Mouse (Mus musculus) kidney, adult 2 months (tissue): ENCODE measurements around the gene Adsl. TPM values are rescaled to one million over a fixed set of nuclear protein-coding genes. Genes with fewer than 3 reads are reported as not detected.

ENCODE experiments used
- DNase-seq: peaks from one replicate; pipeline ENCODE4 v3.0.0; 2021
- H3K27ac ChIP-seq: fragments of 200-500 bp; 2 replicates; pipeline ENCODE4 v1.5.1; 2012; ENCODE audit warnings: low read depth, low read length, control low read depth, inconsistent platforms; ENCODE audit not compliant: insufficient read depth
- H3K27me3 ChIP-seq: fragments of 200-500 bp; replicated peaks from 2 replicates; pipeline ENCODE4 v1.6.1; 2012; ENCODE audit warnings: mild to moderate bottlenecking, moderate library complexity, low read length, inconsistent platforms; ENCODE audit not compliant: control insufficient read depth, insufficient read depth
- H3K36me3 ChIP-seq: fragments of 200-500 bp; 2 replicates; pipeline ENCODE4 v1.6.1; 2012; ENCODE audit warnings: mild to moderate bottlenecking, moderate library complexity, low read length, inconsistent platforms; ENCODE audit not compliant: control insufficient read depth, insufficient read depth
- H3K4me1 ChIP-seq: fragments of 200-500 bp; 2 replicates; pipeline ENCODE4 v1.6.1; 2011; ENCODE audit warnings: low read length; ENCODE audit not compliant: control insufficient read depth, insufficient read depth
- H3K4me3 ChIP-seq: fragments of 200-500 bp; 2 replicates; pipeline ENCODE4 v1.5.1; 2011; ENCODE audit warnings: mild to moderate bottlenecking, low read depth, low read length, control low read depth; ENCODE audit not compliant: insufficient read depth
- CTCF ChIP-seq: fragments of 200-500 bp; conservative IDR thresholded peaks from 2 replicates; pipeline ENCODE4 v1.5.1; 2011; ENCODE audit warnings: low read depth, mild to moderate bottlenecking, control low read depth, low read length, moderate library complexity, mixed read lengths; ENCODE audit not compliant: insufficient read depth, insufficient read length
- POLR2A ChIP-seq: fragments of 200-500 bp; IDR thresholded peaks from one replicate; pipeline ENCODE4 v1.6.1; 2011; ENCODE audit warnings: low read depth, low read length, control low read depth
- WGBS: fragments of 180-500 bp; shearing (Covaris S2); methylation state at CpG from one replicate; pipeline ENCODE4 v1.1.7; 2018; 5-methylcytosine and 5-hydroxymethylcytosine counted together
- polyA plus RNA-seq: library from polyadenylated mRNA; depleted of rRNA; stranded (reverse); fragments of >200 nt; gene quantifications from 2 replicates; pipeline ENCODE4 v1.2.3, GENCODE M21; 2012

Gene Adsl
- polyA plus RNA-seq, 1 experiment = 83.9 TPM

- no peak for DNase-seq
- 90% methylated on average over 6 of the region's 6 CpGs for WGBS
- no peaks in the 10 kb centered on the region for H3K4me1 ChIP-seq
- TF ChIP-seq CTCF (no peak), POLR2A (no peak)
- H3K4me3 ChIP-seq = no peak overlapping the region
- H3K27ac ChIP-seq = no peak overlapping the region
- no peaks in the 10 kb centered on the region for H3K27me3 ChIP-seq
- no peaks in the 10 kb centered on the region for H3K36me3 ChIP-seq
These were observed 48.0 kb downstream of the Adsl start for GRCm38 (mm10) chr15:80996090-80996835.

- no peaks in the 10 kb centered on the region for H3K4me1 ChIP-seq
These were observed 48.8 kb downstream of the Adsl start for GRCm38 (mm10) chr15:80997077-80997476.

GRCm38 (mm10) chr15:81000419-81001138 lies 52.3 kb downstream of the Adsl start:
- Histone ChIP-seq H3K27me3 (no peaks in the 10 kb centered on the region), H3K36me3 (no peaks in the 10 kb centered on the region; the same call in 1 of the 2 replicates), H3K4me1 (no peaks in the 10 kb centered on the region), H3K4me3 (no peak overlapping the region), H3K27ac (no peak overlapping the region)
- no peak for TF ChIP-seq POLR2A
- TF ChIP-seq CTCF = no peak
- WGBS = 60% methylated on average over 3 of the region's 4 CpGs
- no peak for DNase-seq

More at GRCm38 (mm10) chr15:80997077-80997476, 48.8 kb downstream of the Adsl start:
- H3K27ac ChIP-seq = no peak overlapping the region
- TF ChIP-seq POLR2A = no peak
- no peak for TF ChIP-seq CTCF
- DNase-seq = no peak
- no peak overlapping the region for H3K4me3 ChIP-seq
- H3K36me3 ChIP-seq = no peaks in the 10 kb centered on the region
- no peaks in the 10 kb centered on the region for H3K27me3 ChIP-seq
- 41% methylated on average over 1 of the region's 1 CpGs for WGBS

DNA sequence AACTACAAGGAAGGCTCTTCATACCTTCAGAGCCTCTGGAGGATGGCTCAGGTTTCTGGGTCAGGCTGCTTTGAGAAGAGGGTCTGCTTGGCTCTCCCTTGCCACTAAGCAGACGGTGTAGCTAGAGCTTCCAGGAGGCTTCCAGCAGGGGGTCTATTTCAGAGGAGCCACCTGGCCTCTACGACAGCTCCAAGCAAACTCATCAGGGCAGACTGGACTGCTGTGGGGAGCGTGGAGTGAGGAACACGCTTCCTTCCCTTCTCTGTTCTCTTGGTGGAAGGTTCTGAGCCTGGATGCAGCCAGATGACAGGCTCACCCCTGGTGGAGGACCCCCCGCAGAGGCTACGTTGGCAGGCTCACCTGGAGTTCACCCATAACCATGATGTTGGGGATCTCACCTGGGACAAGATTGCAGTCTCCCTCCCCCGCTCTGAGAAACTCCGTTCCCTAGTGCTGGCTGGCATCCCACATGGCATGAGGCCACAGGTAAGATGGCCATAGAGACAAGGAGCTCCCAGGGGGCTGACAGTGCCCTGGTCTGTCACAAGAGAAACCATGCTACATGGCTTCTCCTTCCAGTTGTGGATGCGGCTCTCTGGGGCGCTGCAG lies 57.9 kb downstream of the Adsl start:
- no peaks in the 10 kb centered on the region for H3K27me3 ChIP-seq
- H3K4me1 ChIP-seq = no peaks in the 10 kb centered on the region
- H3K27ac ChIP-seq = no peak overlapping the region
- DNase-seq = no peak
- H3K36me3 ChIP-seq = no peaks in the 10 kb centered on the region; the same call in 1 of the 2 replicates
- no peak overlapping the region for H3K4me3 ChIP-seq
- TF ChIP-seq POLR2A = no peak
- TF ChIP-seq CTCF = no peak
- WGBS = 82% methylated on average over 10 of the region's 10 CpGs

DNA sequence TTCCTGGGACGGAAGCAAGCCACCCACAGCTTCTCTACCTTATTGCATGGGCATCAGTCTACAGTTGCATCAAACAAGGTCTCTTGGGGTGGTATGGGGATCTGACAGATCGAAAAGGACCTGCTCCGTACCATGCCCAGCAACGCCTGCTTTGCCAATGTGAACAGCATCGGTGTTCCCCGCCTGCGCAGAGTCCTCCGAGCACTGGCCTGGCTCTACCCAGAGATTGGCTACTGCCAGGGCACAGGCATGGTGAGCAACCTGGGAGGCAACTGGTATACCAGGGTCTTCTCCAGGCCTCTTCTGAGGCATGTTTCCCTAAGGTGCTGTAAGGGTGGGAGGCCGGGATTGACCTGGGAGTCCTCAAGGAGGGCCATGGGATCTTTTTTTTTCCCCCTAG lies 59.0 kb downstream of the Adsl start:
- 97% methylated on average over 9 of the region's 9 CpGs for WGBS
- TF ChIP-seq CTCF (no peak), POLR2A (no peak)
- DNase-seq = no peak
- Histone ChIP-seq H3K27me3 (no peaks in the 10 kb centered on the region), H3K4me1 (no peaks in the 10 kb centered on the region), H3K27ac (no peak overlapping the region), H3K4me3 (no peak overlapping the region), H3K36me3 (no peaks in the 10 kb centered on the region; the same call in 1 of the 2 replicates)

GRCm38 (mm10) chr15:81007905-81008304 lies 59.6 kb downstream of the Adsl start:
- Histone ChIP-seq H3K4me1 (no peaks in the 10 kb centered on the region), H3K4me3 (no peak overlapping the region), H3K27ac (no peak overlapping the region), H3K27me3 (no peaks in the 10 kb centered on the region), H3K36me3 (no peaks in the 10 kb centered on the region; the same call in 1 of the 2 replicates)
- DNase-seq = no peak
- WGBS = 91% methylated on average over 8 of the region's 8 CpGs
- no peak for TF ChIP-seq CTCF
- TF ChIP-seq POLR2A = no peak

DNA sequence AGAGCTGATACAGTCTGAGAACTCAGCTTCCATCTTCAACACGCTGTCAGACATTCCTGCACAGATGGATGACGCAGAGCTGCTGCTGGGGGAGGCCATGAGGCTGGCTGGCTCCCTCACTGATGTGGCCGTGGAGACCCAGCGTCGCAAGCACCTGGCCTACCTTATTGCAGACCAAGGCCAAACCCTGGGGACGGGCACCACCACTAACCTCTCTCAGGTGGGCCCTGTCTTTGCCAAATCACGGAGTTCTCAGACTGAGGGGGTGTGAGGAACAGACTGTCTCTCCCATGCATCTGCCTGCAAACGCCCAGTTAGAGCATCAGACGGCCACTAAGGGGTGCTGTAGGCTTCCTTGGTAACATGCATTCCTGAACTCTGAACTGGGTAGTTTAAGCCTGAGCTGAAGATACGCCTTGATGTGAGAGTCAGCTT lies 60.4 kb downstream of the Adsl start:
- peak; percentile 53 for TF ChIP-seq CTCF
- no peak for TF ChIP-seq POLR2A
- Histone ChIP-seq H3K36me3 (no peaks in the 10 kb centered on the region), H3K27me3 (no peaks in the 10 kb centered on the region), H3K27ac (no peak overlapping the region), H3K4me1 (no peaks in the 10 kb centered on the region), H3K4me3 (no peak overlapping the region)
- peak; percentile 33 for DNase-seq
- 67% methylated on average over 10 of the region's 10 CpGs for WGBS
